Mouse (Mus musculus): ENCODE data around the gene Rab44.

DNA sequence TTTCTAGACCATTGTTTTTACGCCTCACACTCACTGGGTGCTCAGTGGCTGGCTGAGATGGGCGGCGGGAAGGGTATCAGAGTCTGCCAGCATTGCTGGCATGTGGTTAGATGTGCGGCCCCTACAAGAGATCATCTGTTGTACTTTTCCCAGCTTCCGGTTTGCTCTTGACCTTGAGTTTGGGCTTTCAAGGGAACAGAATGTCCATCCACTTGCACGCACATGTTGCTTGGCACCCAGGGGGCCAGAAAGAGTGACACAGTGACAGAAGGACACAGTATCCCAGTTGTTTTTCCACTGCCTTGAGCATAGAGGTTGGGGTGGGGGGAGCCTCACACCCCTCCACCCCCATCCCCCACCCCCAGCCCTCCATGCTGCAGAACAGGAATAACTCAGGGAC lies 33.8 kb downstream of the Rab44 start:
- TF ChIP-seq CTCF (IDR thresholded peaks at IDR 0.05; ENCODE audit: low read depth) (no peak), EP300 (IDR thresholded peaks at IDR 0.05; ENCODE audit: low read depth) (no peak)
